Comparison of ENCODE assay signal across 32 mouse cellular contexts in the genomic region with DNA sequence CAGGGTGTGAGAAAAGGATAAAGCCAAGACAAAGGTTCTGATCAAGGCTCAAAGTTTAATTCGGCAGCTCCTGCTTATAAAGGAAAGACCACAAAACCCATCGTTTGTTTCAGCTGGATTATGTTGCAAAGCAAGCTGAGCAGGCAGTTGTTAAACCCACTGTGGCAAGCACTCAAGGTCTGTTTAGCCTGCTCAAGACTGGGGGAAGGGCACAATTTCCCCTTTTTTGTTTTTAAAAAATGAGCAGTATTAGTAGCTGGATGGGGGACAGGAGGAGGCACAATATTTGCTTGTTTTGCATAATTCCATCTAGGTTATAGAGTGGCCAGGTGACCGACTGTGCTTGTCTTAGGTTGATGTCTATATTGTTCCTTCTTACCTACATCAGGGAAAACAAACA. TPM values are rescaled to one million over a fixed set of nuclear protein-coding genes. Genes with fewer than 3 reads are reported as not detected.
DNase-seq lines count a peak whose midpoint lies in the region; ATAC-seq and TF ChIP-seq lines count a peak whose summit lies in the region.
"Had no signal": no experiment of that assay in that cellular context is flagged by ENCODE, and none has a peak within 500 bp of the region (broad histone marks: within the 10 kb centered on the region; RNA-seq: fewer than 3 reads in every experiment).

No protein-coding gene starts in this region.

- H3K27ac ChIP-seq in lung, postnatal 0 days (ENCODE audit: low read length) = no peak overlapping the region
- no peak overlapping the region for H3K27ac ChIP-seq in CH12.LX (ENCODE audit: insufficient read depth, low read depth)
- H3K27ac ChIP-seq in intestine, embryonic 16.5 days (ENCODE audit: low read length) = no peak overlapping the region
- H3K27ac ChIP-seq in hindbrain, embryonic 13.5 days = no peak overlapping the region
- H3K27ac ChIP-seq: embryonic facial prominence, embryonic 15.5 days; gastrocnemius, adult 2 months; hindbrain, embryonic 10.5 days; kidney, postnatal 0 days; left cerebral cortex, adult 2 months; limb, embryonic 15.5 days; midbrain, embryonic 12.5 days had no signal

- H3K79me2 ChIP-seq in CH12.LX (replicated peaks; ENCODE audit: control insufficient read depth, extremely low read depth, insufficient read depth, poor library complexity, severe bottlenecking) = no peaks in the 10 kb centered on the region

- no peaks in the 10 kb centered on the region for H3K27me3 ChIP-seq in lung, postnatal 0 days (replicated peaks; ENCODE audit: insufficient read depth, low read length)
- no peaks in the 10 kb centered on the region for H3K27me3 ChIP-seq in CH12.LX (replicated peaks)
- no peaks in the 10 kb centered on the region for H3K27me3 ChIP-seq in splenic B cell, adult 2 months (ENCODE audit: control insufficient read depth, insufficient read depth, low read length, poor library complexity, severe bottlenecking)
- no peaks in the 10 kb centered on the region for H3K27me3 ChIP-seq in intestine, embryonic 16.5 days (replicated peaks; ENCODE audit: control insufficient read depth, insufficient read depth, low read length)
- no peaks in the 10 kb centered on the region for H3K27me3 ChIP-seq in hindbrain, embryonic 13.5 days
- H3K27me3 ChIP-seq: embryonic facial prominence, embryonic 15.5 days; limb, embryonic 15.5 days; midbrain, embryonic 12.5 days had no signal

- 67% methylated on average over 3 of the region's 3 CpGs for WGBS in lung, postnatal 0 days
- 78% methylated on average over 3 of the region's 3 CpGs for WGBS in intestine, embryonic 16.5 days
- WGBS in hindbrain, embryonic 13.5 days = 80% methylated on average over 3 of the region's 3 CpGs

- no peaks in the 10 kb centered on the region for H3K4me1 ChIP-seq in lung, postnatal 0 days (ENCODE audit: insufficient read depth, low read depth, low read length)
- H3K4me1 ChIP-seq in CH12.LX (ENCODE audit: control insufficient read depth in 1 of 2, insufficient read depth in 2 of 2) = peaks cover 2 to 24% of the 10 kb centered on the region in 2 experiments
- no peaks in the 10 kb centered on the region for H3K4me1 ChIP-seq in intestine, embryonic 16.5 days (ENCODE audit: control insufficient read depth, insufficient read depth, low read length)
- H3K4me1 ChIP-seq in hindbrain, embryonic 13.5 days (replicated peaks) = no peaks in the 10 kb centered on the region
- H3K4me1 ChIP-seq: embryonic facial prominence, embryonic 15.5 days; hindbrain, embryonic 10.5 days; limb, embryonic 15.5 days; midbrain, embryonic 12.5 days had no signal

- H3K9ac ChIP-seq in lung, postnatal 0 days (replicated peaks; ENCODE audit: low read depth) = no peak overlapping the region
- H3K9ac ChIP-seq in CH12.LX (ENCODE audit: insufficient read depth, low read depth) = no peak overlapping the region
- H3K9ac ChIP-seq in intestine, embryonic 16.5 days (ENCODE audit: low read depth, low read length) = no peak overlapping the region
- H3K9ac ChIP-seq in hindbrain, embryonic 13.5 days = no peak overlapping the region
- H3K9ac ChIP-seq: embryonic facial prominence, embryonic 15.5 days; limb, embryonic 15.5 days; midbrain, embryonic 12.5 days had no signal

- ATAC-seq in lung, postnatal 0 days = no peak
- ATAC-seq in granulocyte monocyte progenitor cell, adult 5-6 weeks (replicated peaks; ENCODE audit: poor library complexity, severe bottlenecking) = peak; percentile 82
- no peak for ATAC-seq in intestine, embryonic 16.5 days
- ATAC-seq in hindbrain, embryonic 13.5 days (ENCODE audit: low FRiP score) = no peak
- ATAC-seq: forebrain, embryonic 14.5 days had no signal

- no peaks in the 10 kb centered on the region for H3K9me3 ChIP-seq in lung, postnatal 0 days (ENCODE audit: low read length)
- H3K9me3 ChIP-seq in CH12.LX (replicated peaks; ENCODE audit: low read length) = peaks cover 9% of the 10 kb centered on the region
- peaks cover 5% of the 10 kb centered on the region for H3K9me3 ChIP-seq in intestine, embryonic 16.5 days (ENCODE audit: control insufficient read depth, low read length)
- peaks cover 6% of the 10 kb centered on the region; the same call in 1 of the 2 replicates for H3K9me3 ChIP-seq in hindbrain, embryonic 13.5 days
- H3K9me3 ChIP-seq: embryonic facial prominence, embryonic 15.5 days; limb, embryonic 15.5 days had no signal

- no peak overlapping the region for H3K4me3 ChIP-seq in lung, postnatal 0 days (ENCODE audit: low read depth, low read length)
- no peak overlapping the region for H3K4me3 ChIP-seq in CH12.LX (replicated peaks in 1 of 3; ENCODE audit: low read depth in 2 of 3, low read length in 2 of 3, poor library complexity in 1 of 3)
- H3K4me3 ChIP-seq in intestine, embryonic 16.5 days (ENCODE audit: low read length) = no peak overlapping the region
- no peak overlapping the region for H3K4me3 ChIP-seq in hindbrain, embryonic 13.5 days
- H3K4me3 ChIP-seq: embryonic facial prominence, embryonic 15.5 days; gastrocnemius, adult 2 months; hindbrain, embryonic 10.5 days; left cerebral cortex, adult 2 months; limb, embryonic 15.5 days; midbrain, embryonic 12.5 days had no signal

- TF ChIP-seq POLR2A in CH12.LX (IDR thresholded peaks at IDR 0.05; ENCODE audit: low read depth, low read length) = no peak

- H3K4me2 ChIP-seq in lung, postnatal 0 days (replicated peaks; ENCODE audit: low read depth, low read length) = no peak overlapping the region
- no peak overlapping the region for H3K4me2 ChIP-seq in CH12.LX (ENCODE audit: insufficient read depth, low read depth, poor library complexity, severe bottlenecking)
- H3K4me2 ChIP-seq in intestine, embryonic 16.5 days (ENCODE audit: low read depth, low read length) = no peak overlapping the region
- no peak overlapping the region for H3K4me2 ChIP-seq in hindbrain, embryonic 13.5 days
- H3K4me2 ChIP-seq: embryonic facial prominence, embryonic 15.5 days; heart, embryonic 11.5 days; limb, embryonic 15.5 days; midbrain, embryonic 12.5 days had no signal

- TF ChIP-seq RAD21 in CH12.LX (IDR thresholded peaks at IDR 0.05; ENCODE audit: low read depth, low read length) = no peak

- no peak for TF ChIP-seq CTCF in lung, postnatal 0 days (IDR thresholded peaks at IDR 0.05)
- TF ChIP-seq CTCF in CH12.LX (conservative IDR thresholded peaks at IDR 0.05 in 1 of 2, IDR thresholded peaks at IDR 0.05 in 1 of 2; ENCODE audit: low read depth in 2 of 2, low read length in 2 of 2) = no peak

- no peak for TF ChIP-seq EP300 in lung, postnatal 0 days (IDR thresholded peaks at IDR 0.05)
- no peak for TF ChIP-seq EP300 in CH12.LX (IDR thresholded peaks at IDR 0.05; ENCODE audit: low read length)

- in situ Hi-C loops in CH12.LX (cut with MboI; ENCODE audit: low pct_ligation_motif_present, low pct_unique_long_range_greater_than_20kb, low sequenced_read_pairs) = no loop called here

- dilution Hi-C loops in CH12.LX (cut with MboI; ENCODE audit: extremely low pct_ligation_motif_present, extremely low pct_unique_long_range_greater_than_20kb, low sequenced_read_pairs) = no loop called here

- H3K36me3 ChIP-seq in lung, postnatal 0 days (ENCODE audit: insufficient read depth, low read length) = no peaks in the 10 kb centered on the region
- H3K36me3 ChIP-seq in CH12.LX (replicated peaks in 1 of 2; ENCODE audit: control insufficient read depth in 1 of 2, insufficient read depth in 1 of 2, low read length in 1 of 2) = no peaks in the 10 kb centered on the region
- no peaks in the 10 kb centered on the region for H3K36me3 ChIP-seq in splenic B cell, adult 2 months (ENCODE audit: control insufficient read depth, insufficient read depth, low read length, poor library complexity, severe bottlenecking)
- H3K36me3 ChIP-seq in intestine, embryonic 16.5 days (ENCODE audit: control insufficient read depth, insufficient read depth, low read length) = no peaks in the 10 kb centered on the region
- no peaks in the 10 kb centered on the region for H3K36me3 ChIP-seq in hindbrain, embryonic 13.5 days
- H3K36me3 ChIP-seq: embryonic facial prominence, embryonic 15.5 days; hindbrain, embryonic 10.5 days; limb, embryonic 15.5 days; midbrain, embryonic 12.5 days had no signal

- peak; percentile 14 for DNase-seq in lung, postnatal 25 days (ENCODE audit: low spot score)
- no peak for DNase-seq in lung, postnatal 0 days (ENCODE audit: low spot score)
- DNase-seq in CH12.LX (ENCODE audit: extremely low read depth) = peak; percentile 51
- DNase-seq in splenic B cell, adult 2 months (ENCODE audit: low read depth, low spot score) = peak; percentile 64
- DNase-seq: cerebellum, adult 9-10 months; gastrocnemius, adult 2 months; kidney, adult 11 months; layer of hippocampus, adult 9-11 months; left cerebral cortex, postnatal 4 days; lung, adult 18-20 months; lung, postnatal 14 days; right cerebral cortex, postnatal 14 days; thymus, postnatal 25 days had no signal

RNA-seq across cellular contexts. Expression of a gene that starts 1.9 kb away (rescaled TPM):
- polyA plus RNA-seq in lung, postnatal 0 days (2015; fragmentation: Nextera tagmentation; extraction: Ambion mirVana) = 4.0 and 4.3 TPM in 2 replicates
- total RNA-seq in CH12.LX (2012; rRNA removed) (1.7 TPM in 2 replicates), CH12.LX (2014; rRNA removed) (11.9 and 12.6 TPM in 2 replicates)
- 6.5 and 8.0 TPM in 2 replicates for polyA plus RNA-seq in CH12.LX (2012; ENCODE audit: insufficient read length, low read depth)
- total RNA-seq in granulocyte monocyte progenitor cell, adult 5-6 weeks (2014; fragmentation: Nextera tagmentation) = 318 and 331 TPM in 2 replicates
- total RNA-seq in granulocyte monocyte progenitor cell, adult 5-6 weeks (2017) = 549 and 684 TPM in 2 replicates
- polyA plus RNA-seq in intestine, embryonic 16.5 days (2015; fragmentation: Nextera tagmentation; extraction: Ambion mirVana) = 0.77 and 0.88 TPM in 2 replicates
- polyA plus RNA-seq in hindbrain, embryonic 13.5 days (2015; fragmentation: Nextera tagmentation; extraction: Ambion mirVana) = 0.14 and 0.18 TPM in 2 replicates

RNA-seq across cellular contexts. Expression of a gene that starts 12.8 kb away (rescaled TPM):
- polyA plus RNA-seq in lung, postnatal 0 days (2015; fragmentation: Nextera tagmentation; extraction: Ambion mirVana) = not detected in 2 replicates
- total RNA-seq in CH12.LX (2012; rRNA removed) = 2.0 and 2.8 TPM in 2 replicates
- total RNA-seq in CH12.LX (2014; rRNA removed) = 0.23 and 0.42 TPM in 2 replicates
- polyA plus RNA-seq in CH12.LX (2012; ENCODE audit: insufficient read length, low read depth) = 0.46 and 0.61 TPM in 2 replicates
- total RNA-seq in granulocyte monocyte progenitor cell, adult 5-6 weeks (2014; fragmentation: Nextera tagmentation) = not detected in 2 replicates
- total RNA-seq in granulocyte monocyte progenitor cell, adult 5-6 weeks (2017) = 1.2 TPM in 1 of 2 replicates, not detected in the other
- polyA plus RNA-seq in intestine, embryonic 16.5 days (2015; fragmentation: Nextera tagmentation; extraction: Ambion mirVana) = not detected in 2 replicates
- not detected in 2 replicates for polyA plus RNA-seq in hindbrain, embryonic 13.5 days (2015; fragmentation: Nextera tagmentation; extraction: Ambion mirVana)
- total RNA-seq: adrenal gland, adult 18-20 months; adrenal gland, postnatal 4 days; gastrocnemius, adult 2 months; gastrocnemius, postnatal 4 days; left cerebral cortex, adult 2 months; left cerebral cortex, postnatal 4 days had no signal
- polyA plus RNA-seq: forebrain, embryonic 14.5 days; frontal cortex, adult 2 months; heart, embryonic 11.5 days; heart, postnatal 0 days; hindbrain, embryonic 10.5 days; kidney, postnatal 0 days; large intestine, adult 2 months; limb, embryonic 15.5 days; midbrain, embryonic 12.5 days; neural tube, embryonic 11.5 days; stomach, embryonic 14.5 days had no signal

RNA-seq across cellular contexts. Expression of a gene that starts 41.3 kb away (rescaled TPM):
- polyA plus RNA-seq in lung, postnatal 0 days (2015; fragmentation: Nextera tagmentation; extraction: Ambion mirVana) = 1.2 and 1.5 TPM in 2 replicates
- total RNA-seq in CH12.LX (2012; rRNA removed) (not detected in 2 replicates), CH12.LX (2014; rRNA removed) (not detected in 2 replicates)
- not detected in 2 replicates for polyA plus RNA-seq in CH12.LX (2012; ENCODE audit: insufficient read length, low read depth)
- not detected in 2 replicates for total RNA-seq in granulocyte monocyte progenitor cell, adult 5-6 weeks (2014; fragmentation: Nextera tagmentation)
- total RNA-seq in granulocyte monocyte progenitor cell, adult 5-6 weeks (2017) = not detected in 2 replicates
- 0.10 and 0.23 TPM in 2 replicates for polyA plus RNA-seq in intestine, embryonic 16.5 days (2015; fragmentation: Nextera tagmentation; extraction: Ambion mirVana)
- 0.21 and 0.41 TPM in 2 replicates for polyA plus RNA-seq in hindbrain, embryonic 13.5 days (2015; fragmentation: Nextera tagmentation; extraction: Ambion mirVana)
- total RNA-seq: gastrocnemius, adult 2 months; left cerebral cortex, adult 2 months; left cerebral cortex, postnatal 4 days had no signal
- polyA plus RNA-seq: embryonic facial prominence, embryonic 15.5 days; forebrain, embryonic 14.5 days; hindbrain, embryonic 10.5 days; large intestine, adult 2 months; limb, embryonic 15.5 days; midbrain, embryonic 12.5 days; neural tube, embryonic 11.5 days; stomach, embryonic 14.5 days had no signal

RNA-seq across cellular contexts. Expression of a gene that starts 52.7 kb away (rescaled TPM):
- 7.8 and 8.3 TPM in 2 replicates for polyA plus RNA-seq in lung, postnatal 0 days (2015; fragmentation: Nextera tagmentation; extraction: Ambion mirVana)
- total RNA-seq in CH12.LX (2012; rRNA removed) = not detected in 2 replicates
- total RNA-seq in CH12.LX (2014; rRNA removed) = not detected in 2 replicates
- not detected in 2 replicates for polyA plus RNA-seq in CH12.LX (2012; ENCODE audit: insufficient read length, low read depth)
- 2.0 TPM in 1 of 2 replicates, not detected in the other for total RNA-seq in granulocyte monocyte progenitor cell, adult 5-6 weeks (2014; fragmentation: Nextera tagmentation)
- 0.21 TPM in 1 of 2 replicates, not detected in the other for total RNA-seq in granulocyte monocyte progenitor cell, adult 5-6 weeks (2017)
- 0.76 and 0.89 TPM in 2 replicates for polyA plus RNA-seq in intestine, embryonic 16.5 days (2015; fragmentation: Nextera tagmentation; extraction: Ambion mirVana)
- polyA plus RNA-seq in hindbrain, embryonic 13.5 days (2015; fragmentation: Nextera tagmentation; extraction: Ambion mirVana) = 3.2 and 4.8 TPM in 2 replicates
- total RNA-seq: left cerebral cortex, adult 2 months had no signal
- polyA plus RNA-seq: frontal cortex, adult 2 months had no signal
